In genomic region chr4:43489611-43490010, GRCm38 (mm10) we compare ENCODE assay signal across 41 mouse cellular contexts. TPM values are rescaled to one million over a fixed set of nuclear protein-coding genes. Genes with fewer than 3 reads are reported as not detected.
"Had no signal": no experiment of that assay in that cellular context is flagged by ENCODE, and none has a peak within 500 bp of the region (broad histone marks: within the 10 kb centered on the region; RNA-seq: fewer than 3 reads in every experiment).

No protein-coding gene starts in this region.

- H3K9ac ChIP-seq: limb, embryonic 12.5 days; limb, embryonic 13.5 days; limb, embryonic 15.5 days; liver, embryonic 12.5 days; liver, embryonic 13.5 days; liver, embryonic 14.5 days; liver, embryonic 15.5 days; liver, postnatal 0 days; lung, embryonic 14.5 days; lung, embryonic 15.5 days; midbrain, embryonic 12.5 days; midbrain, embryonic 13.5 days; midbrain, embryonic 15.5 days; neural tube, embryonic 12.5 days had no signal

- H3K36me3 ChIP-seq: limb, embryonic 10.5 days; limb, embryonic 12.5 days; limb, embryonic 13.5 days; limb, embryonic 15.5 days; liver, embryonic 12.5 days; liver, embryonic 13.5 days; liver, embryonic 15.5 days; lung, embryonic 15.5 days; midbrain, embryonic 10.5 days; midbrain, embryonic 12.5 days; midbrain, embryonic 13.5 days; midbrain, embryonic 15.5 days; neural tube, embryonic 12.5 days had no signal

- H3K4me2 ChIP-seq: limb, embryonic 12.5 days; limb, embryonic 13.5 days; limb, embryonic 15.5 days; liver, embryonic 11.5 days; liver, embryonic 12.5 days; liver, embryonic 13.5 days; liver, embryonic 15.5 days; lung, embryonic 14.5 days; lung, embryonic 15.5 days; midbrain, embryonic 12.5 days; midbrain, embryonic 13.5 days; midbrain, embryonic 15.5 days; neural tube, embryonic 12.5 days had no signal

- H3K27me3 ChIP-seq: limb, embryonic 12.5 days; limb, embryonic 13.5 days; limb, embryonic 15.5 days; liver, embryonic 12.5 days; liver, embryonic 13.5 days; liver, embryonic 15.5 days; lung, embryonic 15.5 days; megakaryocyte, embryonic 14.5 days; midbrain, embryonic 12.5 days; midbrain, embryonic 13.5 days; midbrain, embryonic 15.5 days; neural tube, embryonic 12.5 days had no signal

- H3K4me3 ChIP-seq: limb, embryonic 10.5 days; limb, embryonic 12.5 days; limb, embryonic 13.5 days; limb, embryonic 15.5 days; liver, embryonic 12.5 days; liver, embryonic 13.5 days; liver, embryonic 15.5 days; lung, embryonic 15.5 days; megakaryocyte, embryonic 14.5 days; midbrain, embryonic 10.5 days; midbrain, embryonic 12.5 days; midbrain, embryonic 13.5 days; midbrain, embryonic 15.5 days; myocyte; neural tube, embryonic 12.5 days had no signal

- ATAC-seq: liver, embryonic 12.5 days; liver, postnatal 0 days; lung, postnatal 0 days; midbrain, embryonic 13.5 days; midbrain, embryonic 15.5 days had no signal

- DNase-seq: left cerebral cortex, postnatal 4 days; liver; liver, embryonic 13.5 days; liver, postnatal 0 days; lung, adult 18-20 months; lung, adult 2 months; lung, embryonic 14.5 days; lung, postnatal 10 days; lung, postnatal 14 days; lung, postnatal 36 days; lung, postnatal 4 days; midbrain, embryonic 14.5 days had no signal

- H3K9me3 ChIP-seq: limb, embryonic 10.5 days; limb, embryonic 13.5 days; limb, embryonic 15.5 days; liver, embryonic 12.5 days; liver, embryonic 13.5 days; liver, embryonic 15.5 days; lung, embryonic 15.5 days; midbrain, embryonic 12.5 days; midbrain, embryonic 13.5 days; midbrain, embryonic 15.5 days; neural tube, embryonic 12.5 days had no signal

- H3K27ac ChIP-seq: limb, embryonic 10.5 days; limb, embryonic 12.5 days; limb, embryonic 13.5 days; limb, embryonic 15.5 days; liver, embryonic 12.5 days; liver, embryonic 13.5 days; liver, embryonic 14.5 days; lung, embryonic 15.5 days; macrophage; midbrain, embryonic 10.5 days; midbrain, embryonic 12.5 days; midbrain, embryonic 13.5 days; midbrain, embryonic 15.5 days; neural tube, embryonic 12.5 days had no signal

RNA-seq across cellular contexts. Expression of gene Sit1, which starts 6.1 kb away (rescaled TPM):
- total RNA-seq: left cerebral cortex, postnatal 10 days; left cerebral cortex, postnatal 14 days; left cerebral cortex, postnatal 25 days; left cerebral cortex, postnatal 36 days; left cerebral cortex, postnatal 4 days; liver, adult 2 months; megakaryocyte progenitor cell, adult 5-6 weeks; midbrain, postnatal 0 days had no signal
- polyA plus RNA-seq: limb, embryonic 10.5 days; limb, embryonic 11.5 days; limb, embryonic 12.5 days; limb, embryonic 13.5 days; limb, embryonic 14.5 days; limb, embryonic 15.5 days; liver, embryonic 11.5 days; liver, embryonic 12.5 days; liver, embryonic 13.5 days; lung, embryonic 14.5 days; lung, postnatal 0 days; macrophage; midbrain, embryonic 10.5 days; midbrain, embryonic 12.5 days; midbrain, embryonic 13.5 days; midbrain, embryonic 14.5 days; midbrain, embryonic 15.5 days; midbrain, postnatal 0 days; myocyte; neural tube, embryonic 11.5 days; neural tube, embryonic 12.5 days had no signal

RNA-seq across cellular contexts. Expression of gene Car9, which starts 17.2 kb away (rescaled TPM):
- polyA plus RNA-seq: midbrain, embryonic 14.5 days had no signal

RNA-seq across cellular contexts. Expression of gene Tpm2, which starts 34.0 kb away (rescaled TPM):
- total RNA-seq: monocyte, adult 5-6 weeks had no signal
